Mouse (Mus musculus) heart, embryonic 11.5 days (tissue): ENCODE data around the gene Fam168a. TPM values are rescaled to one million over a fixed set of nuclear protein-coding genes. Genes with fewer than 3 reads are reported as not detected.

Experiments
- ATAC-seq: fragments of 200-750 bp; cut with Nextera tagmentation; replicated peaks from 2 replicates; pipeline ENCODE4 v1.8.0; 2017; ENCODE audit warnings: moderate library complexity; ENCODE audit not compliant: insufficient number of reproducible peaks, low FRiP score, low TSS enrichment
- H3K27ac ChIP-seq: fragments of 300-500 bp; sonication (generic); 2 replicates; pipeline ENCODE4 v1.5.1; 2014; ENCODE audit warnings: mild to moderate bottlenecking, low read depth, low read length
- H3K27me3 ChIP-seq: fragments of 300-500 bp; sonication (generic); 2 replicates; pipeline ENCODE4 v1.6.1; 2014; ENCODE audit warnings: mild to moderate bottlenecking, low read length, mixed read lengths; ENCODE audit not compliant: control insufficient read depth, insufficient read depth
- H3K36me3 ChIP-seq: fragments of 300-500 bp; sonication (generic); 2 replicates; pipeline ENCODE4 v1.6.1; 2014; ENCODE audit warnings: mild to moderate bottlenecking, low read length, moderate library complexity, mixed read lengths; ENCODE audit not compliant: control insufficient read depth, insufficient read depth
- H3K4me1 ChIP-seq: fragments of 300-500 bp; sonication (generic); 2 replicates; pipeline ENCODE4 v1.6.1; 2014; ENCODE audit warnings: low read length; ENCODE audit not compliant: control insufficient read depth, insufficient read depth
- H3K4me2 ChIP-seq: fragments of 300-500 bp; sonication (generic); 2 replicates; pipeline ENCODE4 v1.6.1; 2014; ENCODE audit warnings: mild to moderate bottlenecking, moderate library complexity
- H3K4me3 ChIP-seq: fragments of 300-500 bp; sonication (generic); 2 replicates; pipeline ENCODE4 v1.5.1; 2014; ENCODE audit warnings: low read depth, low read length
- H3K9ac ChIP-seq: fragments of 300-500 bp; sonication (generic); 2 replicates; pipeline ENCODE4 v1.6.1; 2014; ENCODE audit warnings: mild to moderate bottlenecking, low read depth, low read length, moderate library complexity
- H3K9me3 ChIP-seq: fragments of 300-500 bp; sonication (generic); replicated peaks from 2 replicates; pipeline ENCODE4 v1.6.1; 2016; ENCODE audit warnings: low read length; ENCODE audit not compliant: control insufficient read depth
- WGBS: fragments of 180-500 bp; shearing (Covaris S2); extraction: QIAGEN DNeasy Blood & Tissue Kit; methylation state at CpG from one replicate; pipeline ENCODE4 v1.1.7; 2014; ENCODE audit not compliant: insufficient replicate concordance; 5-methylcytosine and 5-hydroxymethylcytosine counted together
- polyA plus RNA-seq: library from polyadenylated mRNA; unstranded; fragments of >200 nt; fragmentation: Nextera tagmentation; extraction: Ambion mirVana; gene quantifications from 2 replicates; pipeline ENCODE4 v1.2.1, GENCODE M21; 2014

Fam168a gene
- polyA plus RNA-seq, 1 experiment from 2014 or later = 34.9 TPM

- Histone ChIP-seq H3K9me3 (no peaks in the 10 kb centered on the region), H3K9ac (no peak overlapping the region), H3K4me3 (no peak overlapping the region), H3K27me3 (no peaks in the 10 kb centered on the region), H3K27ac (no peak overlapping the region), H3K4me2 (no peak overlapping the region), H3K4me1 (peaks cover 15% of the 10 kb centered on the region), H3K36me3 (0 out of 2 replicates have a peak, but pooled peaks cover 2% of the 10 kb centered on the region)
- WGBS = 82% methylated on average over 5 of the region's 5 CpGs
- no peak for ATAC-seq
Measured at GRCm38 (mm10) chr7:100812641-100813040, 106.2 kb downstream of the Fam168a start.

GRCm38 (mm10) chr7:100815900-100816570 is 109.6 kb downstream of the Fam168a start:
- no peak overlapping the region for H3K9ac ChIP-seq
- H3K4me3 ChIP-seq = no peak overlapping the region
- H3K36me3 ChIP-seq = 0 out of 2 replicates have a peak, but pooled peaks cover 2% of the 10 kb centered on the region
- no peaks in the 10 kb centered on the region for H3K9me3 ChIP-seq
- no peak overlapping the region for H3K4me2 ChIP-seq
- H3K27me3 ChIP-seq = no peaks in the 10 kb centered on the region
- H3K4me1 ChIP-seq = peaks cover 16% of the 10 kb centered on the region
- WGBS = 41% methylated on average over 8 of the region's 8 CpGs
- H3K27ac ChIP-seq = peak overlapping the region; percentile 54; the same call in 1 of the 2 replicates
- ATAC-seq = no peak

- Histone ChIP-seq H3K36me3 (0 out of 2 replicates have a peak, but pooled peaks cover 2% of the 10 kb centered on the region), H3K4me1 (peaks cover 16% of the 10 kb centered on the region), H3K9me3 (no peaks in the 10 kb centered on the region), H3K27ac (peak overlapping the region; percentile 54), H3K9ac (no peak overlapping the region), H3K27me3 (no peaks in the 10 kb centered on the region), H3K4me3 (no peak overlapping the region), H3K4me2 (no peak overlapping the region)
- WGBS = 46% methylated on average over 6 of the region's 6 CpGs
- ATAC-seq = no peak
Measured at GRCm38 (mm10) chr7:100816759-100817441, 110.5 kb downstream of the Fam168a start.

- ATAC-seq = no peak
- Histone ChIP-seq H3K4me2 (no peak overlapping the region), H3K9ac (no peak overlapping the region), H3K4me3 (no peak overlapping the region), H3K4me1 (peaks cover 16% of the 10 kb centered on the region), H3K36me3 (0 out of 2 replicates have a peak, but pooled peaks cover 2% of the 10 kb centered on the region), H3K9me3 (no peaks in the 10 kb centered on the region), H3K27ac (peak overlapping the region; percentile 41; the same call in 1 of the 2 replicates), H3K27me3 (no peaks in the 10 kb centered on the region)
- 59% methylated on average over 2 of the region's 2 CpGs for WGBS
Measured at GRCm38 (mm10) chr7:100817442-100817760, 111.0 kb downstream of the Fam168a start.

GRCm38 (mm10) chr7:100818401-100819064 is 112.1 kb downstream of the Fam168a start:
- H3K4me1 ChIP-seq = peaks cover 16% of the 10 kb centered on the region
- H3K27me3 ChIP-seq = no peaks in the 10 kb centered on the region
- H3K4me2 ChIP-seq = no peak overlapping the region
- no peak overlapping the region for H3K4me3 ChIP-seq
- WGBS = 85% methylated on average over 4 of the region's 4 CpGs
- no peak for ATAC-seq
- 0 out of 2 replicates have a peak, but pooled peaks cover 2% of the 10 kb centered on the region for H3K36me3 ChIP-seq
- H3K27ac ChIP-seq = no peak overlapping the region
- H3K9me3 ChIP-seq = no peaks in the 10 kb centered on the region
- H3K9ac ChIP-seq = no peak overlapping the region

GRCm38 (mm10) chr7:100824661-100825060 is 118.2 kb downstream of the Fam168a start:
- no peaks in the 10 kb centered on the region for H3K4me1 ChIP-seq
- H3K4me3 ChIP-seq = no peak overlapping the region
- H3K9me3 ChIP-seq = no peaks in the 10 kb centered on the region
- H3K27me3 ChIP-seq = no peaks in the 10 kb centered on the region
- no peak for ATAC-seq
- H3K36me3 ChIP-seq = no peaks in the 10 kb centered on the region
- WGBS = 84% methylated on average over 3 of the region's 3 CpGs
- H3K4me2 ChIP-seq = no peak overlapping the region
- H3K27ac ChIP-seq = no peak overlapping the region
- no peak overlapping the region for H3K9ac ChIP-seq

GRCm38 (mm10) chr7:100828549-100828948 is 122.1 kb downstream of the Fam168a start:
- H3K9me3 ChIP-seq = no peaks in the 10 kb centered on the region
- no peaks in the 10 kb centered on the region; the same call in 1 of the 2 replicates for H3K36me3 ChIP-seq
- ATAC-seq = no peak
- H3K4me2 ChIP-seq = no peak overlapping the region
- H3K27me3 ChIP-seq = no peaks in the 10 kb centered on the region
- H3K4me3 ChIP-seq = no peak overlapping the region
- WGBS = 85% methylated on average over 2 of the region's 2 CpGs
- no peak overlapping the region for H3K9ac ChIP-seq
- no peak overlapping the region for H3K27ac ChIP-seq
- H3K4me1 ChIP-seq = no peaks in the 10 kb centered on the region

GRCm38 (mm10) chr7:100833859-100834258 is 127.4 kb downstream of the Fam168a start:
- H3K27ac ChIP-seq = no peak overlapping the region
- H3K9ac ChIP-seq = no peak overlapping the region
- no peaks in the 10 kb centered on the region for H3K9me3 ChIP-seq
- no peaks in the 10 kb centered on the region for H3K4me1 ChIP-seq
- H3K36me3 ChIP-seq = peaks cover 7% of the 10 kb centered on the region; the same call in 1 of the 2 replicates
- H3K27me3 ChIP-seq = no peaks in the 10 kb centered on the region
- no peak overlapping the region for H3K4me2 ChIP-seq
- ATAC-seq = no peak
- no peak overlapping the region for H3K4me3 ChIP-seq
- WGBS = 88% methylated on average over 1 of the region's 1 CpGs
